Mouse (Mus musculus) adipocyte (in vitro differentiated cells): ENCODE data around the gene Olfr1402.

ENCODE experiments used
- DNase-seq: peaks from one replicate; pipeline ENCODE4 v3.0.0-alpha.2; 2016; ENCODE audit warnings: low spot score

The Olfr1402 gene

GRCm38 (mm10) chr3:97421920-97422319 lies at the start of gene Olfr1402:
Olfr1402 (minus strand) TSS chr3:97422020.
- DNase-seq, result no peak

DNA sequence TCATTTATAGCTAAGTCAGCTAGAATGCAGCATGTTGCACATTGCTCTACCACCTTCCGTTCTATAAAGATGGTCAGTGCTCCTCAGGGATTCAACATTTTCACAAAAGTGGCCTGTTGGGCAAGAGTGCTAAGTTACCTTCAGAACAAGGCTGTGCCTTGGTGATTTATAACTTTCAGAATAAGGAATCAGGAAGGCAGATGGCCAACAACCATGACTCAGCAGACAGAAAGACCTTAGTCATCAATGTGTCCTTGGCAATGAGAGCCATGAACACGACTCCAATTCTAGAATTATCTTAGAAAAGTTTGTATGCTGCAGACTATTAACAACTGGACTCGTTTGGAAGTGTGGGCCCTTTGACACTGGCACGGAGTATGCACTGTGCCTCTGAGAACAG lies 33.5 kb upstream of the Olfr1402 start:
- peak; percentile 26 for DNase-seq

DNA sequence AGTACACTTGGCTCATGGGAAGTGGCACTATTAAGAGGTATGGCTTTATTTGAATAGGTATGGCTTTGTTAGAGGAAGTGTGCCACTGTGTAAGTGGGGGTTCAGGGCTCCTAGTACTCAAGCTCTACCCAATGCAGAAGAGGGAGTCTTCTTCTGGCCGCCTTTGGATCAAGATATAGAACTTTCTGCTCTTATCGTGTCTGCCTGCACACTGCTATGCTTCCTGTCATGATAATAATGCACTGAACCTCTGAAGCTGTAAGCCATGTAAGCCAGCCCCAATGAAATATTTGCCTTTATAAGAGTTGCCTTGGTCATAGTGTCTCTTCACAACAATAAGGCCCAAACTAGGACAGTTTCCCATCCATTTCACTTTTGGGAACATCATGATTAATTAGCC lies 16.8 kb upstream of the Olfr1402 start:
- DNase-seq, result no peak

DNA sequence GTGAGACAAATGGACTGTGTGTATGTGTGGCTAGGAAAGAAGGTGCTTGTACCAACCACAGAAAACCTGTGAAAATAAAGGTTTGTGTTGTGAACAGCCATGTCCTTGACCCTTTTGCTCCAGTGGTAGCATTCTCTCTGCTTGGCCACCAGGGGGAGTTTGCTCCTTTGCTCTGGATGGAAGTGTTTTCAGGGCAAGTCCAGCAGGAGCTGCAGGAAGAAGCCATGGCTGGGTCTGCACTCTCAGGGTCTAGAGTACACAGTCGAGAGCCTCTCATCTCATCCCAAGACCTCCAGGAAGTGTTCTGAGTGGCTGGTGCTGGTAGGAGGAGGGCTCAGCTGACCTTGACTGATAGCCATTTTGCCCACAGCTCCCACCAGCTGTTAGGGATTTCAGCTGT lies 27.5 kb downstream of the Olfr1402 start:
- peak; percentile 45 for DNase-seq

DNA sequence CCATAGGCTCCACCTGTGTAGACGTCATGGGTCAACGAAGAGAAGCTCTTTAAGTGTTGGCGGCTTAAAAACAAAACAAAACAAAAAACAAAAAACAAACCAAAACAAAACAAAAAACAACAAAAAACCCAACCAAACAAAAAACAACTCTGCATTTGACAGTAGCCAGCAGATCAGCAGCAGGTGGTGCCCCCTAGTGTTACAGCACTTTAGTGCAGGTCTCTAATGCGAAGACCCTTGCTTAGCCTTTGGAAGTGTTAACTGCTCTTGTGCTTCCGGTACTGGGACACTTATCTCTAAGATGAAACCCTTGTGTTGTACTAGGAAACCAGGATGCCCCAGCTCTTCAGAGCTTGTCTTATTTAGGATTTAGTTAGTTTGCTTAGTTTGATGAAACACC lies 28.7 kb downstream of the Olfr1402 start:
- no peak for DNase-seq

GRCm38 (mm10) chr3:97370382-97370781 lies 51.4 kb downstream of the Olfr1402 start:
- DNase-seq, result no peak

DNA sequence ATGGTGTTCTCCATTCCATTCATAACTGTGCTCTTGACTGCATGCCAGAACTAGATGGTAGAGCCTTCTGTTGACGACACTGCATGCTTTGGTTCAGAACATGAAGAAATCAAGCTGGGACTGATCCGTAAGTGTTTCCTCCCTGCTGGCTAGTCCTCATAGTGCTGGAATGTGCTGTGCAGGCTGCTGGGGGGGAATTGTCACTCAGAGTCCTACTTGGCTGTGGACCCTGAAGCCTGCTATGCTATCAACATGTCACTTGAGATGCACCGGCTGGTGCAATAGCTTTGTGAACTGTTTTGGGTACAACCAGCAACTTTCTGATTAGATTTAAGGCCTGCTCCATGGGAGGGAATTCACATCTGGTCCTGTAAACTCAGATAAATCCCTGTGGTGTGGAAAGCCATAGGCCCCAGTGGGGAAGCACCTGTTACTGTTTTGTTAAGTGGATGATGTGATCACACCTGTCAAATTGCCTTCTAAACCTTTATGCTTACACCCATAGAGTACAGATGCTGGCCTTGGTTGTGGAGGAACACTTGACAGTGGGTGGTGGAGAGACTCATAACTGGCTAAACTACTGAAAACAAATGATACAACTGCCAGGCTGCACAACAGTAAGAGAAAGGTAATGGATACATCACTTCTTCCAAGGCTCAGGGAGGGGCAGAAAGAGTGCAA lies 58.3 kb downstream of the Olfr1402 start:
- no peak for DNase-seq

GRCm38 (mm10) chr3:97358448-97358847 lies 63.4 kb downstream of the Olfr1402 start:
- DNase-seq, result no peak
